Mouse (Mus musculus) brain, embryonic 18.5 days (tissue): ENCODE data around the gene Adgrg6.

ENCODE experiments used
- DNase-seq: peaks from one replicate; pipeline ENCODE4 v3.0.0-alpha.2; 2012; ENCODE audit warnings: low read depth, low spot score

The Adgrg6 gene

GRCm38 (mm10) chr10:14491838-14492237 lies 53.6 kb downstream of the Adgrg6 start:
- DNase-seq = no peak

GRCm38 (mm10) chr10:14483257-14483656 lies 62.2 kb downstream of the Adgrg6 start:
- DNase-seq = no peak

GRCm38 (mm10) chr10:14482483-14482882 lies 63.0 kb downstream of the Adgrg6 start:
- peak; percentile 8 for DNase-seq

- no peak for DNase-seq
These were observed 64.5 kb downstream of the Adgrg6 start for GRCm38 (mm10) chr10:14480928-14481327.

GRCm38 (mm10) chr10:14476393-14476792 lies 69.1 kb downstream of the Adgrg6 start:
- DNase-seq = no peak

- no peak for DNase-seq
These were observed 69.8 kb downstream of the Adgrg6 start for GRCm38 (mm10) chr10:14475641-14476040.

- DNase-seq = no peak
These were observed 70.7 kb downstream of the Adgrg6 start for GRCm38 (mm10) chr10:14474541-14475305.

GRCm38 (mm10) chr10:14471039-14471550 lies 74.4 kb downstream of the Adgrg6 start:
- DNase-seq = no peak

- DNase-seq = no peak
These were observed 76.8 kb downstream of the Adgrg6 start for GRCm38 (mm10) chr10:14468623-14469022.

GRCm38 (mm10) chr10:14463796-14464511 lies 81.5 kb downstream of the Adgrg6 start:
- DNase-seq = no peak

GRCm38 (mm10) chr10:14460933-14461514 lies 84.4 kb downstream of the Adgrg6 start:
- DNase-seq = no peak

- DNase-seq = no peak
These were observed 85.1 kb downstream of the Adgrg6 start for GRCm38 (mm10) chr10:14460252-14460932.

GRCm38 (mm10) chr10:14459819-14460218 lies 85.6 kb downstream of the Adgrg6 start:
- no peak for DNase-seq

GRCm38 (mm10) chr10:14459330-14459729 lies 86.1 kb downstream of the Adgrg6 start:
- no peak for DNase-seq

GRCm38 (mm10) chr10:14454481-14454880 lies 91.0 kb downstream of the Adgrg6 start:
- no peak for DNase-seq

GRCm38 (mm10) chr10:14451811-14452210 lies 93.6 kb downstream of the Adgrg6 start:
- DNase-seq = peak; percentile 14

GRCm38 (mm10) chr10:14450073-14450472 lies 95.4 kb downstream of the Adgrg6 start:
- no peak for DNase-seq

GRCm38 (mm10) chr10:14445590-14446291 lies 99.7 kb downstream of the Adgrg6 start:
- no peak for DNase-seq

GRCm38 (mm10) chr10:14440860-14441579 lies 104.4 kb downstream of the Adgrg6 start:
- peak; percentile 8 for DNase-seq

- no peak for DNase-seq
These were observed 141.4 kb downstream of the Adgrg6 start for GRCm38 (mm10) chr10:14404070-14404469.
